Mouse (Mus musculus): ENCODE measurements at regions not wholly inside any gene's neighbourhood (a gene's known extent, or its start where the extent isn't known, plus 50 kb on each side); places are given as distances from the start of the nearest gene placed in this dataset.

DNA sequence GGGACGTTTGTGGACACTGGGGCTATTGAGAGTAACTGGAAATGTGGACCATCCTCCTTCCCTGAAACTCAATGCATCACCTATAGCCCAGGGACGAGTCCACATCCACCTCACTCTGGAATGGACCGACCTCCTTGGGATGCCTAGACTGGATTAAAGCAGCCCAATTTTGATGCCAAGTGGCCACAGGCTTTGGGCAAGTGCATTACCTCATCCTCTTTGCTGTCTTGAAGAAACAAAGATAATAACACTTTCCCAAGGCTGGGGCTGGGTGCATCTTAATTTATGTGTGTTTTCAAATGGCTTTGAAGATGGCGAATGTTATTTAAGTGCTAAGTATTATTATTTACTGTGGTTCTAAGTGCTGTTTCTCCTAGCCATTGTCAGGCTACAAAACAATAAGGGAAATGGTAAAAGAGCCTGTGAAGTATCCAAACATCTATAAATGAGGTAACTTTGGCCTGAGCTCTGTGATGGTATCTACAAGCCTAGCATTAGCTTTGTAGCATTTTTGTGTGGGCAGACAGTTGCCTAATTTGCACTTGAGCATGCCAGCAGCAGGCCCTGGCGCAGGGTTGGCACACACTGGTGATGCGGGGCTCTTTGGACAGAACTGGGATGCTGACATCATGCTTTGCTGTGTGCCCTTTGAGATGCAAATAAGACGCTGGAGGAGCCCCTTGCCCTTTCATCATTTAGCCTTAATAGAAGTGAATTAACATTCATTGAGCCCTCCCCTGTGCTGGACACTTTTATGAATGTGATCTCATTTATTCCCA, 1423.7 kb downstream of the Gsdmc2 start:
- no peak for DNase-seq (ENCODE audit: low read depth, low spot score)

DNA sequence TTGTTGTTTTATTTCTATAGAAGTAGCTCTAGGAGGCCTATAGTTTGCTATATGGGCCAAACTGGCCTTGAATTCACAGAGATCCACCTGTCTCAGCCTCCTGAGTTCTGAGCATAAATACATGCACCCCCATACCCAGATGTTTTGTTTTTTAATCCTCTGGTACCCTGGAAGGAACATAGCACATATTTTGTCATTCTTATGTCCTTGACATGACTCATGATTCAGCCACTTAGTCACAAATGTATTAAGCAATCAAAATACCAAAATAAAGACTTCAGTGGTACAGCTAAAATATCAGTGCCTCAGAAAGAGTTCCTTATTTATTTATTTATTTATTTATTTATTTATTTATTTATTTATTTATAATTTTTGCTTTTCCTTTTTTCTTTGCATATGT, 1428.3 kb downstream of the Gsdmc2 start:
- no peak for DNase-seq (ENCODE audit: low read depth, low spot score)

DNA sequence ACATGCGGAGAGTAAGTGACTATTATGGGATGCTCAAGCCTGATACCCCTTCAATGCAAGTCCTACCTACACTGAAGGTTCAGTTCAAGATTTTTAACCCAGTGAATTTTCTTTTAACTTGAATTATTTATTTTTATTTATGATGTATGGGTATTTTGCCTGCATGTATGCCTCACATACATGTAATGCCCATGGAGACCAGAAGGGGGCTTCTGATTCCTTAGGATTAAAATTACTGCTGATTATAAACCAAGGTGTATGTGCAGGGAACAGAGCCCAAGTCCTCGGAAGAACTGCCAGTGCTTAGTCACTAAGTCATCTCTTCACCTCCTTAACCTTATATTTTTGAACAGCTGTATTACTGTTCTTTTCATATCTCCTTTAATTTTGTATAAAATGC, 1431.3 kb downstream of the Gsdmc2 start:
- DNase-seq (ENCODE audit: low read depth, low spot score) = peak; percentile 36

DNA sequence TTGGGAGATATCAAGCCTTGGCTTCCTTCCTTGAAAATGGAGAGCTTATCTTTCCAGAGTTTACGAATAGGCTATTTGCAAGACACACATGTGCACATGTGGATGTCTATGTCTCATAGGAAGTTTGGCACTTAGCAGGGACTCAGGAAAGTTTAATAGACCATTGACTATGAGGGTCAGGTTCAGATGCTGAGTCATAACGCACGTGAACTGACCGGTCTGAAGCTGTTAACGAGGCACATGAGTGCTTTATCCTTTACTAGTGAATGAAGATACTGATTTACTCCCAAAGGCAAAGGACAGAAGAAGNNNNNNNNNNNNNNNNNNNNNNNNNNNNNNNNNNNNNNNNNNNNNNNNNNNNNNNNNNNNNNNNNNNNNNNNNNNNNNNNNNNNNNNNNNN, 1442.8 kb downstream of the Gsdmc2 start:
- no peak for DNase-seq (ENCODE audit: low read depth, low spot score)

DNA sequence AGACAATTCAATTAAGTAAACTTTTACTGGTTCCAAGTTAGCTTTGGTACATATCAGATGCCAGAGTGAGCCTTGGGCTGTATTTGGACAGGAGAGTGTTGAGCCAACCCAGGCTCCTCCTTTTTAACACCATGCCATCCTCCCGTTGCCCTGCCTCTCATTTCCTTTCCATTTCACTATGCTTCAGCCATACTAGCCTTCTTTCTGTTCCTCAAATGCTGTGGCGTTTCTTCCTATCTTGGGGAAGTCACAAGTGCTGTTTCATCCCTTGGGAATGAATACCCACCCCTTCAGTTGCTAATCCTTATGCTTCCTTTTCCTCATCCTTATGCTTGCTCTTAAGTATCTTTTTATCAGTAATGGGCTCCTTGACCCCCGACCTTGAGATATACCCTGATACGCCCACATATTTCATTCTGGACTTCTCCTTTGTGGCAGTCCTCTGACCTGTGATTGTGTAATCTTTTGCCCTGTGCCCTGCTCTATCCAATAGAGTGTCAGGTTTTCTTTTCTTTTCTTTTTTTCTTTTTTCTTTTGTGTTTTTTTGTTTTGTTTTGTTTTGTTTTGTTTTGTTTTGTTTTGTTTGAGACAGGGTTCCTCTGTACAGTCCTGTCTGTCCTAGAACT, 1443.9 kb downstream of the Gsdmc2 start:
- no peak for DNase-seq (ENCODE audit: low read depth, low spot score)

DNA sequence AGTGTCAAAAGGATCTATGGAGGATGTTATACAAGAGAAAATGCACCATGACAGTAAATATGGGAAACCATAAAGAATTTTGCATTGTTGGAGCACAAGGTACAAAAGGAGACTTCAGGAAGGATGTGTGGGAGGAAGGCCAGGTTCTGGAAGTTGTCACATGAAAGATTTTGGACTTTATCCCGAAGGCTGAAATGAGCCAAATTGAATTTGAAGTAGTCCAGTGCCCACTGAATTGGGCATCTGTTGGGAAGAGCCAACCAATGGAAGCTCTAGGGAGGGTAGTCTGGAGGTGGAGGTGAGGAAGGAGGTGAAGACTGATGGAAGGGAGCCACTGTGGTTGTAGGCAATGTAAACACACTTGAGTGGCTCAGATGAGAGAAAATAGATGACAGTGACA, 1445.6 kb downstream of the Gsdmc2 start:
- DNase-seq (ENCODE audit: low read depth, low spot score) = no peak

DNA sequence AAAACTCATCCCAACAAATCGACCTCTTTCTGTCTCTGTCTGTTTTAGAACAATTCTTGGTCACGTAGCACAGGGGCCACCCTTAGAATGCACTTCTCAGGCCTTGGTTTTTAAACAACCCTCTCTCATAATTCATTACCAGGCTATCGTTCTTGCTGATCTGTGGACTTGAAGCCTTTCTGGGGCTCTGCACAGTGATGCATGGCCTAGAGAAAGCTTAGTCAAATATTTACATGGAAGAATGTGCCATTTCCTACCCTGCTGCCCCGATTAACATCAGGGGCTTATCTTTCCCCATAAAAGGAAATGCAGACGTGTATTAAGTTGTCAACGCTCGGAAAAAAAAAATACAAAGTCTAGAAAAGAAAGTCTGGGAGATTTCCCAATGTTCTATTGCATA, 1448.0 kb downstream of the Gsdmc2 start:
- DNase-seq (ENCODE audit: low read depth, low spot score) = no peak

DNA sequence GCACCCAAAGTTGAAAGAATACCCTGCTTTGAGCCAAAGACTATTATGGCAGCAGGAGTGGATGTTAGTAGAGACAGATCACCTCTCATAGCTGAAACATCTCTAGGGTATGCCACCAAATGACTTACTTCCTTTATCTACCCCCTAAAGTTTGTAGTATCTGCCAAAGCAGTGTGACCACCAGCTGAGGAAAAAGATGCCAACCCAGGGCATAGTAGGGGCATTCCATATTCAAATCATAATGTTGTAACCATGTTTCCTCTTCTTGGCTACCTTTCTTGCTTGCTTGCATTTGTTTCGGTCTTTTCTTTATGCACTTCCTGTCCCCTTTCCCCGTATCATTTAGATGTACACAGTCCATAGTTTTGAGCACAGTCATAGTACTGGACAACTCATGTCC, 1449.6 kb downstream of the Gsdmc2 start:
- DNase-seq (ENCODE audit: low read depth, low spot score) = no peak

DNA sequence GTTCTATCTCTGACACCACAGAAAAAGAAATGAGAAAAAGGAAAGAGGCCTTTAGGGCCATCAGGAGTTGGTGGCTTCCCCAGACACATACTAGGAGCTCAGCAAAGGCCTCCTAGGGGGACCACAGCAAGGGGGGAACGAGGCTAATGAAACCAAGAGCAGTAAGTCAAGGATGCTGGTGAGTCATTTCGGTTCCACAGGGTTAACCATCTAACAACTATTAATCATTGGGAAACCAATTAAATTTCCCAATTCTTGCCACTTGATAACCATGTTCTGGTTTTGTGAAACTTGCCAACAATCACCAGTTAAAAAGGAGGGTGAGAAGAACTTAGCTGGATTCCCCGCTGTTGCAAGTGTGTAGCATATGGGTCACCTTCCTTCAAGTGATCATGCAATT, 1451.6 kb downstream of the Gsdmc2 start:
- DNase-seq (ENCODE audit: low read depth, low spot score) = no peak

DNA sequence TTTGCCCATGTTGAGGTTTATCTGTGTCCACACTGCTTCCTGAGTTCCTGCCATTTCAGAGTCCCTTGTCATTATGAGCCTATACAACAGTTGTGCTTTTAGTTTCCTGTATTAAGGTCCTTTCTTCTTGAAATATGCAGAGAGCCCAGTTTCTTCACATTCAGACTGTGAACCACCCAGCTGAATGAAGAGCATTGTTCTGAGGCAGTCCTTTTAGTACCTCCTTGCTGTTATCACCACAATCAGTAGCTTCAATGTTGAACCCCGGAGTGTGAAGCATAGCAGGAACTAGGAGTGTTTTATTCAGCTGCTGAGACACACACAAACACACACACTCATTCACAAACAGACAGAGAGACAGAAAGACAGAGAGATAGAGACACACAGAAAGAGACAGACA, 1452.1 kb downstream of the Gsdmc2 start:
- DNase-seq (ENCODE audit: low read depth, low spot score) = no peak

DNA sequence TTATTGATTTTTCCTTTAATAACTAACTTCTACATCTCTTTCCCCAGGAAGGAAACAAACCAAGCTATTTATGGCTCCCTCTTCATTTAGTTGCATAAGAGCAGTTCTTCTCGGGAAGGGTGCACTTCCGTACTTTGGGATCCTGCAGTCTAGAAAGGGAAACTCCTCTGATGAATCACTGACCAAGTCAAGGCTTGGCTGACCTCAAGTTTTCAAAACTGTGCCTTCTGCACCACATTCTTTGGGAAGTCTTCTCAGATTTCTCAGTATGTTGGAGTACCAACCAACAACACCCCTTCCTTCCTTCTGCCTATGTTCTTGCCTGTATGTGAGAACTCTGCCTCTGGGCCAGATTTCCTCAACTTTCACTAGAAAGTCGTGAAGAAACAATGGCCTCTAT, 1452.6 kb downstream of the Gsdmc2 start:
- no peak for DNase-seq (ENCODE audit: low read depth, low spot score)

DNA sequence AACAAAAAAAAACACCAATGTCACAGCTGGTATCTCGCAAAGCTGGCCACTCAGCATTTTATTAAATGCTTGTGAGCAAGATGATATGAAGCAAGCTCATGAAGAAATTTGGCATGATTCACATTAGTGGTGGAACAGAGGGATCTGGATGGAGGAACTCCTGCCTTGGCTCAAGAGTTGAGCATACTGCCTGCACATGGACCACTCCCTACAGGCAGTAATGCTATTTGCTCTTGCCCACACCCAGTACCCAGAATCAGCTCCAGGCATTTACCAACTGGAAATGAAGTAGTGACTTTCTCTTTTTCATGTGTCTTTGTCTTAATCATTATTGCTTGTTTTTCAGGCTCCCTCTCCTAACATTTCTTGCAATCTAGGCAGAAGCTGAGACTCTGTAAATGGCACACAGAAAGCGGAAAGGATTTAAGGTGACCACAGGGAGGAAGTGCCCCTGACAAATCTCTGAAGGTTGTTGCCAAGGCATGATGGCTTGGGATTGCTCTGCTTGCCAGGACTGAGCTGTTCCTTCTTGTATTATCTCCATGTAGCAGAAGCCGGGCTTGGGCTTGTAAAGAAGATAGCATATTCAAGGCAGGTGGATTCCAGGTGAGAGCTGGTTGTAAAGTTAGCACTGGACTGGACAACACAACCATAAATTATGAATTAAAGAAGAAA, 1455.4 kb downstream of the Gsdmc2 start:
- DNase-seq (ENCODE audit: low read depth, low spot score) = no peak

DNA sequence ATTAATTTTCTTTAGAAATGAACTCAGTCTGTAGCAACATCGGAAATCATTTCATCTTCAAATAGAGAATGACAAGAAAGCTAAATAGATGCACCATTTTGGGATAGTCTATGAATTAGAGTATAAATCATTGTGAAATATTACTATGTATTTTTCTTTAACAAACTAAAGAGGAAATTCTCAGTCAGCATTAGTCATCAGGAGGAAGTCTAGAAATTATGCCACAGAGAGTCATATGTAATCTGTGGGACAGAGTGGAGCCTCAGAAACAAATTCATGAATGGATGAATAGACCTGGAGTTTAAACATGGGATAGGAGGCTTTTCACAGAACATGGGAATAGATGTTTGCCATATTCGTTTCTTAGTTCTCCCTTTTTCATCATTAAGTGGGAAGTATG, 1459.4 kb upstream of the A1bg start:
- no peak for DNase-seq (ENCODE audit: low read depth, low spot score)

DNA sequence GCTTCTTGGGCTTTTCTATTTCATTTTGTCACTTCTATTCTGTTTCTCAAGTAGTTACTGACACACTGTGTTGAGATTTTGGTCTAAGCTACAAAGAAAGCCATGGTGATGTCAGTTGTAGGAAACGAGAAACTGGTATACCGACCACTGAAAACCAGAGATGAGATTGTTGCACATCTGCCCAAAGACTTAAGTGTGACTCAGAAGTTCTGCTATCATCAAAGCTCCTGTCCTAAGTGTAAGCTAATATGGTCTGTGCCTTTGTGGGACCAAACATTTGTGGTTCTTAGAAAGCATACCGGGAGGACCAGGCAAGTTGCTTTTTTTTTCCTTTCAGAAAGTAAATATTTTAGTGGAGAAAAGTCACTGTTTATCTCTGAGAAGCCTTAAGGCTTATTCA, 1451.8 kb upstream of the A1bg start:
- no peak for DNase-seq (ENCODE audit: low read depth, low spot score)

DNA sequence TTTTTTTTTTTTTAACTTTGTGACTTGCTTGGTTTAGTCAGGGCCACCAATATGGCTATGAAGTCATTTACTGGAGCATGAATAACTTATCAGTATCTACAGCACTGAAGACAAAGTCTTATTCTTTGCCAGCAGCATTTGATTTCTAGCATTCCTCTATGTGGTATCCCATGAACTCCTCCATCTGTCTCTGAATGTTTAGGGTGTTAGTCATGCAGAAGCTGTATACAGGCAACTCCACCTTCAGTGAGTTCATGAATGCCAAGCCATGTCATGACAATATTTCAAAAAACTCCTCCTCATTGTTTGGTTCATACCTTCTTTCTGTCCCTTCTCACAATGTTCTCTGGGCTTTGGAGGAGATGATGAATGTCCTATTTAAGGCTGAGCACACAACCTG, 1438.4 kb upstream of the A1bg start:
- no peak for DNase-seq (ENCODE audit: low read depth, low spot score)

DNA sequence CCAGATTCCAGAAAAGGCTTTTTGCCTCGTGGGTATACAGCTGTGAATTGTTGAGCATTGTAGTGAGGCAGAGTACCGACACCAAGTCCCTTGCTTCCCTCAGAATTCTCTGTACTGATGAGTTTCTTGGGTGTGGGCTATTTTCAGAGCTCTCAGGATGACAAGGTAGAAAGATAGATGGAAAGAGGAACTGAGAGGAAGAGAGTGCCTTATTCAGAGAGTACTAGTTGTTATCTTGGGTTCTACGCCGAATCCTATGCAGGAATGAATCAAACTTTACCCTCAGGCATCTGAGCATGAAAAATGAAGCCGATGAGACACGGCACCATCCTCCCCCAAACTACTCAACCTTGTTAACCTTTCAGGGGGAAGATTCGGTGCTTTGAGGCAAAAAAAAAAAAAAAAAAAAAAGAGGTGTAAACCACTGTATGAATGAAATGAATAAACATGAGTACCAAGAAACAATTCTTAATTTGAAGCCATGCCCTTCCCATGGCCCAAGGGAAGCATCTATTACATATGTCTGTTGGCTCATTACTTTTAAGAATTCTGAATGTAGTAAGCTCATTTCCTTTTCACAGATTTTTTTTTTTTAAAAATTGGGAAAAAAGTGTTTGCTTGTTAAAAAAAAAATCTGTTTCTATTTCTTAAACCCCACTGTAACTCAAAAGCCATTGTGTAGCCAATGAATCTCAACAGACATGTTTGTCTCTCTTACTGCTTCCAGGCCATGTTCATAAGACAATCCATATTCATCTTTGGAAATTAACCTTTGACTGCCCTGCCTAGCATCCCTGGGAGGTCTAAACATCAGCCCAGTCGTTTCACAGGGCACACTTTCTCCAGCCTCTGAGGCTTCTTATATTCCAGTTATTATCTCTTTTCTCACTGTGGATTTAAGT, 1435.8 kb upstream of the A1bg start:
- no peak for DNase-seq (ENCODE audit: low read depth, low spot score)

DNA sequence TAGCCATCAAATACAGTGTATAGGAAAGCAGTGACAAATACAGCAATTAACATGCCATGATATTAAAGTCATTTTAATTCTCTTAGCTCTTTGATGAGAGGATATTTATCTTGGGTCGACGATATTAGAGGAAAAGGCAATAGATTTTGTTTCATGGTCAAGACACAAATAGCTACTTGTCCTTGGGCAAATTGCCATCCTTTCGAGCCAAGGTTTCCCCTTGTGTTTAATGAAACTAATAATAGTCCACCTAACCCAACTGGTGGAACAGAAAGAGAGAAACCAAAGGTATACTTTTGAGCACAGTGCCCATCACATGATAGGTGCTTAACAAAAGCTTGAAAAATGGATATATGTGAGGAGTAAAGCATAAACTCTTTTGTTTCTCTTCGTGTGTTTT, 1431.0 kb upstream of the A1bg start:
- DNase-seq (ENCODE audit: low read depth, low spot score) = no peak

DNA sequence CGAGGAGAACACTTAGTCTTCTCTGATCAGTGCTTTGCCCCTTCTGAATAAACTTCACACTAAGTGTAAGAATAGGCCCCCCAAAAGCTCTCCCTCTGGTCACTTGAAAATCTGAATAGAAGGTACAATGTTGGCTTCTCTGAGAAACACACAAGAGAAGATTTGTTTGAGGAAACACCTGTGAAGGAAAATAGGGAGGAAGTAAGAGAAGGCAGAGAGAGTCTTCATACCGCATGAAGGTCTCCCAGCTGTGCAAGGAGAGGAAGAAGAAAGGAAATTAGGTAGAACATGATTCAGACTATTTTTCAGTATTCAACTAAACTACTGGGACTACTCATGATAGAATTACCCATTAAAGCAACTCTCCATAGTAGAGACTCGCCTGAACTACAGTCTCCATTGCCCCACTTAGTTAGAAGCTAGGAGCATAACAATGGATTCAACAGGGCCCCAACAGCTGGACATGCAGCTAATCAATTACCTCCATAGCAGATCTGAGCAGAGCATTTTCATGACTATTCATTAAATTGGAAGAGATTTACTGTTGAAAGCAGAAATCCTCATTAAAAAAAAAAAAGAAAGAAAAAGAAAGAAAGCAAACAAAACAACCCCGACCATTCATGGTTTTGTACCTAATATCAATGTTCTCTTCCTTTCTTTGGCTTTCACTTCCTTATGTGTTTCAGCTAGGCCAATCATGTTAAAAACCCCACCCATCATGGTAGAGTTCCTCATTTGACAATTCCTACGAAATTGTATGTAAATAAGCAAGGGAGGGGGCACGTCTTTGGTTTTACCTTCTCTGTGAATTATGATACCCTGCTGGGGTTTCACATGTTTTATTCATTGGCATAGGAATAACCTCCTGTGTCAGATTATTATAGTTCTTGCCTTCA, 1428.3 kb upstream of the A1bg start:
- no peak for DNase-seq (ENCODE audit: low read depth, low spot score)

DNA sequence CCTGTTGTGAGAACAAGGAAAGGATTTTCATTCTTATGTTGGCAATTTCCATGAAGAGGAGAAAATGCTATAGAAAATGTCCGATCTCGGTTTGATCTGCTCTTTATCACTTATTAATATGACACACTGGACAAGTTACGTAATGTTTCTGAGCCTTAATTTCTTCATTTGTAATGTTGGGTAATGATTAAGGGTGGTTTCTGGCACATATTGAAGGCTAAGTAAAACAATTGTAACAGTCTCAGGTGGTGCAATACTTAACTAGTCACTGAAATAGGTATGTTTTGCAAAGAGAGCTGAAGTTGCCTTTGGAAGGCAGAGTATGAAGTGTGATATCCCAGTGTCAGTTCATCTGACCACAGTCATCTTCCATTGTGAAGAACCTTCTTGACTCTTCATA, 1427.2 kb upstream of the A1bg start:
- DNase-seq (ENCODE audit: low read depth, low spot score) = no peak

DNA sequence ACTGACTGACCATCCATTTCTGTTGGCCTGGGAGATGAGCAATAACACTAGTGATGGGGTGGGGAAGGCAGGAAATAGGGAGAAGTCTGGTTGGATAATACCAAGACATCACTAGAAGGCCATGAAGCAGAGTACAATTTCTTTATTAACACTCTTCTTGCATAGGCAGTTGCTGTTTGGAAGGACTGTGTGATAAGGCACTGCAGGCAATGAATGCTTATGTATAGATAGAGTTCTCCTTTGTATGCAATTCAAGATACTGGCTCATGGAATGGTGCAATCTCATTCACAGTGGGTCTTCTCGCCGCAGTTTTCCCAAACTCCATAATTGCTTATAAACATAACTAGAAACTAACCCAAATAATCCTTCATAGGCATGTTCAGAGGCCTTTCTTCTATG, 1426.1 kb upstream of the A1bg start:
- no peak for DNase-seq (ENCODE audit: low read depth, low spot score)

DNA sequence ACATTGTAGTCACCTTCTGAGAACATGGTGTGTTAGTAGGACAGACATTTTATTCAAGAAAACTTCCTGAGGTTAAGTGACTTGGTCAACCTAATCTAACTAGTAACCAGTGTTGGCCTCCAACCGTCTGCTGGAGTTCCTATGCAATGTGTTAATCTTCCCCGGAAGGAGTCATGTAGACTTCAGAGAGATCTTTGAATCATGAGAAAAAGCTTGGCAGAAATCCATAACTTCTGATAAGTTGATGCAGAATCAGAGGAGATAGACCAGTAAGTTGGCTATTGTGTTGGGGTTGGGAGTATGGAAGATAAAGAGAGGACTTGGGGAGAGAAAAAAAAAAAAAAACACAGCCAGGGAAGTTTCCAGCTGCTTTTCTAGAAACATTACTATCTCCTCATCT, 1424.9 kb upstream of the A1bg start:
- DNase-seq (ENCODE audit: low read depth, low spot score) = no peak

Data from ZHBTc4 (cell line).